Mouse (Mus musculus) layer of hippocampus, adult 8-10 months (tissue): ENCODE measurements at regions not wholly inside any gene's neighbourhood (a gene's known extent, or its start where the extent isn't known, plus 50 kb on each side); places are given as distances from the start of the nearest gene placed in this dataset.

Experiments used
- DNase-seq, 2 experiments: peaks; one replicate each; pipeline ENCODE4 v3.0.0; 2022; ENCODE audit warnings: low spot score in 2 of 2

GRCm38 (mm10) chr6:117611965-117612364 is 229.0 kb upstream of the Zfp637 start:
- no peak for DNase-seq

- no peak for DNase-seq
These were observed 228.6 kb upstream of the Zfp637 start for GRCm38 (mm10) chr6:117612421-117612820.

- DNase-seq: peak in 1 of 2 experiments; percentile 23
These were observed 227.2 kb upstream of the Zfp637 start for GRCm38 (mm10) chr6:117613656-117614350.

- DNase-seq: no peak
These were observed 226.6 kb upstream of the Zfp637 start for GRCm38 (mm10) chr6:117614386-117614785.

GRCm38 (mm10) chr6:117617168-117617567 is 223.8 kb upstream of the Zfp637 start:
- DNase-seq: no peak

- DNase-seq: no peak
These were observed 223.0 kb upstream of the Zfp637 start for GRCm38 (mm10) chr6:117617951-117618350.

GRCm38 (mm10) chr6:117619606-117620005 is 221.4 kb upstream of the Zfp637 start:
- no peak for DNase-seq

GRCm38 (mm10) chr6:117622446-117622845 is 218.5 kb upstream of the Zfp637 start:
- no peak for DNase-seq

- no peak for DNase-seq
These were observed 218.0 kb upstream of the Zfp637 start for GRCm38 (mm10) chr6:117622946-117623345.

- DNase-seq: no peak
These were observed 215.3 kb upstream of the Zfp637 start for GRCm38 (mm10) chr6:117625716-117626115.

- no peak for DNase-seq
These were observed 213.5 kb upstream of the Zfp637 start for GRCm38 (mm10) chr6:117627461-117627860.

GRCm38 (mm10) chr6:117646628-117647027 is 194.4 kb upstream of the Zfp637 start:
- DNase-seq: peak; percentile 10 to 17

- DNase-seq: no peak
These were observed 190.4 kb upstream of the Zfp637 start for GRCm38 (mm10) chr6:117650541-117650940.

GRCm38 (mm10) chr6:117651551-117651950 is 189.4 kb upstream of the Zfp637 start:
- no peak for DNase-seq

GRCm38 (mm10) chr6:117652012-117652411 is 189.0 kb upstream of the Zfp637 start:
- no peak for DNase-seq

GRCm38 (mm10) chr6:117652917-117653316 is 188.1 kb upstream of the Zfp637 start:
- peak in 1 of 2 experiments; percentile 13 for DNase-seq

- DNase-seq: no peak
These were observed 187.0 kb upstream of the Zfp637 start for GRCm38 (mm10) chr6:117653886-117654425.

- no peak for DNase-seq
These were observed 185.0 kb upstream of the Zfp637 start for GRCm38 (mm10) chr6:117655986-117656385.

GRCm38 (mm10) chr6:117660576-117660975 is 180.4 kb upstream of the Zfp637 start:
- no peak for DNase-seq

- no peak for DNase-seq
These were observed 178.3 kb upstream of the Zfp637 start for GRCm38 (mm10) chr6:117662635-117663034.

- DNase-seq: no peak
These were observed 170.6 kb upstream of the Zfp637 start for GRCm38 (mm10) chr6:117670337-117670736.

GRCm38 (mm10) chr6:117670792-117671525 is 170.0 kb upstream of the Zfp637 start:
- no peak for DNase-seq
